Mouse (Mus musculus) intestine, postnatal 0 days (tissue): ENCODE results near the gene Rbm19. TPM values are rescaled to one million over a fixed set of nuclear protein-coding genes. Genes with fewer than 3 reads are reported as not detected.

Source experiments
- ATAC-seq: fragments of 200-750 bp; cut with Nextera tagmentation; 2 replicates; pipeline ENCODE4 v1.8.0; 2017; ENCODE audit warnings: mild to moderate bottlenecking, moderate TSS enrichment, moderate library complexity
- H3K27ac ChIP-seq: fragments of 300-500 bp; sonication (generic); 2 replicates; pipeline ENCODE4 v1.5.1; 2014; ENCODE audit warnings: mild to moderate bottlenecking, low read depth, low read length, moderate library complexity
- H3K27me3 ChIP-seq: fragments of 300-500 bp; sonication (generic); replicated peaks from 2 replicates; pipeline ENCODE4 v1.6.1; 2014; ENCODE audit warnings: low read length, mixed read lengths; ENCODE audit not compliant: control insufficient read depth, insufficient read depth
- H3K36me3 ChIP-seq: fragments of 300-500 bp; sonication (generic); 2 replicates; pipeline ENCODE4 v1.6.1; 2014; ENCODE audit warnings: mild to moderate bottlenecking, moderate library complexity; ENCODE audit not compliant: control insufficient read depth, insufficient read depth
- H3K4me1 ChIP-seq: fragments of 300-500 bp; sonication (generic); replicated peaks from 2 replicates; pipeline ENCODE4 v1.6.1; 2014; ENCODE audit warnings: antibody characterized with exemption, low read length, mixed read lengths; ENCODE audit not compliant: control insufficient read depth, insufficient read depth
- H3K4me2 ChIP-seq: fragments of 300-500 bp; sonication (generic); replicated peaks from 2 replicates; pipeline ENCODE4 v1.6.1; 2014; ENCODE audit warnings: low read depth, mild to moderate bottlenecking, moderate library complexity
- H3K4me3 ChIP-seq: fragments of 300-500 bp; sonication (generic); 2 replicates; pipeline ENCODE4 v1.5.1; 2014; ENCODE audit warnings: low read depth, low read length
- H3K9ac ChIP-seq: fragments of 300-500 bp; sonication (generic); 2 replicates; pipeline ENCODE4 v1.6.1; 2014; ENCODE audit warnings: mild to moderate bottlenecking, low read depth, low read length
- H3K9me3 ChIP-seq: fragments of 300-500 bp; sonication (generic); 2 replicates; pipeline ENCODE4 v1.6.1; 2016; ENCODE audit warnings: mixed run types; ENCODE audit not compliant: control insufficient read depth
- CTCF ChIP-seq: sonication (generic); IDR thresholded peaks from 2 replicates; pipeline ENCODE4 v1.5.1; 2016; ENCODE audit warnings: low read depth, mild to moderate bottlenecking, control low read depth, antibody characterized with exemption, moderate library complexity
- WGBS: fragments of 180-500 bp; shearing (Covaris S2); extraction: QIAGEN DNeasy Blood & Tissue Kit; methylation state at CpG from one replicate; pipeline ENCODE4 v1.1.7; 2014; 5-methylcytosine and 5-hydroxymethylcytosine counted together
- polyA plus RNA-seq: library from polyadenylated mRNA; unstranded; fragments of >200 nt; fragmentation: Nextera tagmentation; extraction: Ambion mirVana; gene quantifications from 2 replicates; pipeline ENCODE4 v1.2.1, GENCODE M21; 2015

Rbm19 gene
- polyA plus RNA-seq, 1 experiment from 2014 or later = 12.0 TPM

DNA sequence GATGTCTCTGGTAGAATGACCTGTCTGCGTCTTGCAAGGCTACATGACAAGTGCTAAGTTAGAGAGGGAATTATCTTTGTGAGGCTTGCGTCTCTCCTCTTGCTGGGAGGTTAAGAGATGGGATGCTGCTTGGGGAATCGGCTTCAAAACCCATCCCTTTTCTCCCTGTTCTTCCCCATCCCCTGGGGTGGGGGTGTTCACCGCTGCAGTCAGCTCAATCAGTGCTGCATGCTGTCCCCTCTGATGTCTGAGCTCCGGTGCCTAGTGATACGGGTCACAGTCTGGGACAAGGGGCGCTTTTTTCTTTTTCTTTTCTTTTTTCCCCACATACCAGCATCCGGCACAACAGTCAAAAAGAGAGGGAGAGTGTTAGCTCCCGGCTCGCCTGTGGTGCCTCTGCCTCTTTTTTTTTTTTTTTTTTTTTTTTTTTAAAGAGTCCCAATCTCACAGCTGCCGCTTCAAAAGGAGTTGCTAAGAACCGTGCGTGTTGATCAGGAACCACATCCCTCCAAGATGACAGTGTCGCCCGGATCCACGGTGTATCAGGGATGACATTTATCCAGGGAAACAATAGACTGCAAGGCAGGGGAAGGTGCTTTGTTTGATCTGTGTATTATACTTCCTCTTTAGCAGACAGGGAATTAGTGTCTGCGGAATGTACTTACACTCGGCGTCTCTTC, 29.2 kb downstream of the Rbm19 start:
- Histone ChIP-seq H3K27me3 (no peaks in the 10 kb centered on the region), H3K4me2 (no peak overlapping the region), H3K9me3 (no peaks in the 10 kb centered on the region), H3K4me3 (no peak overlapping the region), H3K36me3 (peaks cover 54% of the 10 kb centered on the region), H3K27ac (no peak overlapping the region), H3K4me1 (no peaks in the 10 kb centered on the region), H3K9ac (no peak overlapping the region)
- no peak for TF ChIP-seq CTCF
- no peak for ATAC-seq
- WGBS = 84% methylated on average over 19 of the region's 19 CpGs

GRCm38 (mm10) chr5:120146051-120146385, 29.8 kb downstream of the Rbm19 start:
- whole genome bisulfite sequencing = 60% methylated on average over 11 of the region's 11 CpGs
- Histone ChIP-seq H3K4me3 (no peak overlapping the region), H3K36me3 (peaks cover 52% of the 10 kb centered on the region), H3K27ac (no peak overlapping the region), H3K4me2 (no peak overlapping the region), H3K27me3 (no peaks in the 10 kb centered on the region), H3K9ac (no peak overlapping the region), H3K4me1 (no peaks in the 10 kb centered on the region), H3K9me3 (no peaks in the 10 kb centered on the region)
- no peak; the same call in 1 of the 2 replicates for ATAC-seq
- TF ChIP-seq CTCF = peak; percentile 81

GRCm38 (mm10) chr5:120146909-120147308, 30.6 kb downstream of the Rbm19 start:
- H3K4me3 ChIP-seq = no peak overlapping the region
- WGBS = 83% methylated on average over 3 of the region's 3 CpGs
- H3K4me1 ChIP-seq = no peaks in the 10 kb centered on the region
- H3K27me3 ChIP-seq = no peaks in the 10 kb centered on the region
- H3K4me2 ChIP-seq = no peak overlapping the region
- no peak overlapping the region for H3K9ac ChIP-seq
- no peak for ATAC-seq
- H3K27ac ChIP-seq = no peak overlapping the region
- H3K36me3 ChIP-seq = peaks cover 48% of the 10 kb centered on the region
- TF ChIP-seq CTCF = no peak
- no peaks in the 10 kb centered on the region for H3K9me3 ChIP-seq

DNA sequence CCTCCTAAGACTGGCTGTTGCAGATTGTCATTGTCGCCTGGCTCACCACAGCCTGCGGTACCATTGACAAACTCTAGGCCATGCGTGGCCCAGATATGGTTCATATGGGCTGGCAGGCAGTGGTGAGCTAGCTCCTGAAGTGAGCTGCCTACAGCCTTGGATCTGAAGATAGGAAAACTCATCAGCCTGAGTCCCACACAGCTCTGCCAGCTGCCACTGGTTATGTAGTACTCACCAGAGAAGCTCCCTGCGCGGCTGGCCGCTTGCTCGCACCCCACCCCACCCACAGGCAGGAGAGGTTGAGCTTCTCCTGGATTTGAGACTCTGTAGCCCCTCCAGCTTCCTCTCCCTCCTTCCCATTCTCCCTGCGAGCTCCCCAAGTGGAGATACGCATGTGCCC, 32.0 kb downstream of the Rbm19 start:
- no peak overlapping the region for H3K27ac ChIP-seq
- no peaks in the 10 kb centered on the region for H3K27me3 ChIP-seq
- H3K9me3 ChIP-seq = no peaks in the 10 kb centered on the region
- no peaks in the 10 kb centered on the region for H3K4me1 ChIP-seq
- no peak for TF ChIP-seq CTCF
- peaks cover 43% of the 10 kb centered on the region; the same call in 1 of the 2 replicates for H3K36me3 ChIP-seq
- WGBS = 92% methylated on average over 9 of the region's 9 CpGs
- no peak overlapping the region for H3K9ac ChIP-seq
- H3K4me2 ChIP-seq = no peak overlapping the region
- no peak overlapping the region for H3K4me3 ChIP-seq
- no peak for ATAC-seq

- no peaks in the 10 kb centered on the region for H3K4me1 ChIP-seq
- 80% methylated on average over 4 of the region's 4 CpGs for WGBS
- no peak overlapping the region for H3K4me3 ChIP-seq
- H3K9me3 ChIP-seq = no peaks in the 10 kb centered on the region
- H3K27ac ChIP-seq = no peak overlapping the region
- no peak overlapping the region for H3K4me2 ChIP-seq
- peak; percentile 70 for TF ChIP-seq CTCF
- no peak overlapping the region for H3K9ac ChIP-seq
- ATAC-seq = no peak
- H3K27me3 ChIP-seq = no peaks in the 10 kb centered on the region
- peaks cover 24% of the 10 kb centered on the region; the same call in 1 of the 2 replicates for H3K36me3 ChIP-seq
Observed at GRCm38 (mm10) chr5:120151145-120151544, 34.9 kb downstream of the Rbm19 start.

- Histone ChIP-seq H3K4me1 (no peaks in the 10 kb centered on the region), H3K27ac (no peak overlapping the region), H3K27me3 (no peaks in the 10 kb centered on the region), H3K36me3 (peaks cover 12% of the 10 kb centered on the region; the same call in 1 of the 2 replicates), H3K4me2 (no peak overlapping the region), H3K4me3 (no peak overlapping the region), H3K9me3 (no peaks in the 10 kb centered on the region), H3K9ac (no peak overlapping the region)
- ATAC-seq = no peak
- TF ChIP-seq CTCF = no peak
- 85% methylated on average over 3 of the region's 3 CpGs for WGBS
Observed at GRCm38 (mm10) chr5:120153140-120153539, 36.9 kb downstream of the Rbm19 start.
